Mouse (Mus musculus) cerebellum, adult 2 months (tissue): ENCODE results near the gene Gm20708.

Experiments
- CTCF ChIP-seq: fragments of 200-500 bp; IDR thresholded peaks from 2 replicates; pipeline ENCODE4 v1.5.1; 2011; ENCODE audit warnings: low read depth, mild to moderate bottlenecking, control low read depth, low read length, moderate library complexity, borderline replicate concordance; ENCODE audit not compliant: insufficient read depth
- POLR2A ChIP-seq: fragments of 200-500 bp; IDR thresholded peaks from 2 replicates; pipeline ENCODE4 v1.6.1; 2011; ENCODE audit warnings: low read length, control low read depth, borderline replicate concordance; ENCODE audit not compliant: insufficient read depth

GRCm38 (mm10) chr11:117786294-117786693 is 23.2 kb upstream of the Gm20708 start:
- peak; percentile 83 for TF ChIP-seq CTCF
- no peak for TF ChIP-seq POLR2A
